Mouse (Mus musculus): ENCODE data around the gene Exoc8. TPM values are rescaled to one million over a fixed set of nuclear protein-coding genes. Genes with fewer than 3 reads are reported as not detected.

Gene Exoc8
- polyA plus RNA-seq (2014; fragmentation: Illumina TruSeq; extraction: RNeasy Lipid Tissue Mini Kit (QIAGEN cat#74804); ENCODE audit: low read depth, low replicate concordance): 10.6 TPM

DNA sequence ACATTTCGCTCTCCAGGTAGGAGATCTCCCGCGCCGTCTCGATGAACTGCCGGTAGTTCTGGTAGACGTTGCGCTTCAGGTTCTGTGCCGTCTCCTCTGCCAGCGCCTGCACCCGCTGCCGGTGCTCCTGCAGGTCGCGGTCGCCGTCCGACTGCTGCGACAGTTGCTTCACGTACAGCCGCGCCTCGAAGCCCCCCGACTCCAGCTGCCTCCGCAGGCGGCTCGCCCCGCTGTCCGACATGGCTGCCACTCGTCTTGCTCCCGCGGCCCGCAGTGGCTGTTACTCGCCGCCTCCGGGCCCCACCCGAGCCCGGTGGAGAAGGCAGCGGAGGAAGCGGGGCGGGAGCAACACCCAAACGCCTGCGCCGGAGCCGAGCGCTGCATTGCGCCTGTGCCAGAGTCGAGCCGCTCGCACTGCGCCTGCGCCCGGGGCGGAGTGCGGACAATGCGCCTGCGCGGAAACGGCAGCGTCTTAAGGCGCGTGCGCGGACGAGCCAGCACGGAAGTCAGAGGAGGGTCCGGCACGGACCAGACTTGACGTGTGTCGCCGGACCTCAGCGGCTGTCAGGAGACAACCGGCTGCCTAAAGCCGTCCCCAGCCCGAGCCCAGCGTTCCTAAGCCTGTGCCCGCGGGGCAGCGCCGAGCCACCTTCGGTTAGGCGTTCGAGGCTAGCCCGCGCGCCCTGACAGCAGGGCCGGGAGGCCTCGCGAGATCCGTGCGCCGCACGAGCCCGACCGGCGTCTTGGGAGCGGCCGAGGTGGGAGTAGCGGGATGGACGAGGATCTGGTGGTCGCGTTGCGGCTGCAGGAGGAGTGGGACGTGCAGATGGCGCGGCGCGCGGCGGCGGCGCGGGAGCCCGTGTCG is at the start of gene Exoc8, which contains the start of gene Sprtn:
Gene Exoc8 (minus strand): TSS at position 320 of the 865 bp plus-strand sequence.
Gene Sprtn (plus strand): TSS at position 501 of the 865 bp plus-strand sequence.

DNA sequence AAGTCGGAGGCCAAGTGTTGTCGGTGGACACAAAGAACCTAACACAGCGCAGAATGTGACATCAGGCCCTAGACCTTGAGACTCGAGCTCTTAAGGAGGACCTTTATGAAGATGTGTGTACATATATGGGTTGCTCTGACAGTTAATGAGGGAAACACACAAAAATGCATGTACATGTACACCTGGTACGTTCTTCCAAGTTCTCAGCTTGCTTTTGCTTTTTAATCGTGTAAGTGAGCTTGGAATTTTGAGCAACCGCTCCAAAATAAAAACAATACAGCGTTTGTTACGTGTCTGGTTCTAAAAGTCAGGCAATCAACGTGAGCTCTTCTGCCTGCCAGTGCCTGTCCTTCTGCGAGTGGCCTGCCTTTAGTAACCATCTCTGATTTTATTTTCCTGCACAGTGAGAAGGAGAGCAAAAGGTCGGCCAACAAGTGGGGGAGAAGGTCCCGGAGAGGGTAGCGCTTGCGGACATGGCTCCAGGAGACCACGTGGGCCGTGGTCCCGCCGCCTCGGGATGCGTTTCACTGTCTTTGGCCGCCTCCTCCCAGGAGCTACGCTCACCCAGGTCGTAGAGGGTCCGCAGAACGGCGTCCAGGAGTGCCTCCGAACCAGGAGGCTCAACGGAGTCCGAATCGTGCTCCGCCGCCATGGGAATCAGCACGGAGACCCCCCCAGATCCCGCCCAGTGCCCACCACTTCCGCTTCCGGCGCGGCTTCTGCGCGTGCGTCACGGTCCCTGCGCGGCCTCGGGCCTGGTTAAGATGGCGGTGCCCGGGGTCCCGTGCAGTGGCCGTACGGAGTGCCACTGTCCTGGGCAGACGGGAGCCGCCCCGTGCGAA is 35.0 kb downstream of the Exoc8 start, which contains the start of the genes Gnpat and 2810004N23Rik:
Gene Gnpat (plus strand): TSS at position 713 of the 842 bp plus-strand sequence.
Gene 2810004N23Rik (minus strand): TSS at position 800 of the 842 bp plus-strand sequence.

Other genes with a start within 250 kb of the Exoc8 start
- gene 2310022B05Rik, start 234.3 kb downstream of the Exoc8 start, polyA plus RNA-seq (2014; fragmentation: Illumina TruSeq; extraction: RNeasy Lipid Tissue Mini Kit (QIAGEN cat#74804); ENCODE audit: low read depth, low replicate concordance): 9.9 TPM
- 13.5 TPM for gene Ttc13, start 175.7 kb downstream of the Exoc8 start, polyA plus RNA-seq (2014; fragmentation: Illumina TruSeq; extraction: RNeasy Lipid Tissue Mini Kit (QIAGEN cat#74804); ENCODE audit: low read depth, low replicate concordance)
- gene Arv1, start 175.6 kb downstream of the Exoc8 start, polyA plus RNA-seq (2014; fragmentation: Illumina TruSeq; extraction: RNeasy Lipid Tissue Mini Kit (QIAGEN cat#74804); ENCODE audit: low read depth, low replicate concordance): 1.1 TPM
- gene Fam89a, start 145.9 kb downstream of the Exoc8 start, polyA plus RNA-seq (2014; fragmentation: Illumina TruSeq; extraction: RNeasy Lipid Tissue Mini Kit (QIAGEN cat#74804); ENCODE audit: low read depth, low replicate concordance): 0.69 TPM
- gene Trim67, start 104.6 kb downstream of the Exoc8 start, polyA plus RNA-seq (2014; fragmentation: Illumina TruSeq; extraction: RNeasy Lipid Tissue Mini Kit (QIAGEN cat#74804); ENCODE audit: low read depth, low replicate concordance): not detected
- gene Gnpat, start 34.7 kb downstream of the Exoc8 start, polyA plus RNA-seq (2014; fragmentation: Illumina TruSeq; extraction: RNeasy Lipid Tissue Mini Kit (QIAGEN cat#74804); ENCODE audit: low read depth, low replicate concordance): 57.2 TPM
- gene 2810004N23Rik, start 34.6 kb downstream of the Exoc8 start, polyA plus RNA-seq (2014; fragmentation: Illumina TruSeq; extraction: RNeasy Lipid Tissue Mini Kit (QIAGEN cat#74804); ENCODE audit: low read depth, low replicate concordance): 30.8 TPM
- 11.4 TPM for gene Sprtn, start 181 bp upstream of the Exoc8 start, polyA plus RNA-seq (2014; fragmentation: Illumina TruSeq; extraction: RNeasy Lipid Tissue Mini Kit (QIAGEN cat#74804); ENCODE audit: low read depth, low replicate concordance)
- 50.3 TPM for gene Egln1, start 51.6 kb upstream of the Exoc8 start, polyA plus RNA-seq (2014; fragmentation: Illumina TruSeq; extraction: RNeasy Lipid Tissue Mini Kit (QIAGEN cat#74804); ENCODE audit: low read depth, low replicate concordance)
- gene Tsnax, start 115.3 kb upstream of the Exoc8 start, polyA plus RNA-seq (2014; fragmentation: Illumina TruSeq; extraction: RNeasy Lipid Tissue Mini Kit (QIAGEN cat#74804); ENCODE audit: low read depth, low replicate concordance): 41.4 TPM
- gene Disc1, start 156.5 kb upstream of the Exoc8 start, polyA plus RNA-seq (2014; fragmentation: Illumina TruSeq; extraction: RNeasy Lipid Tissue Mini Kit (QIAGEN cat#74804); ENCODE audit: low read depth, low replicate concordance): not detected

Data from kidney, adult 10 weeks (tissue).